Mouse (Mus musculus) limb, embryonic 15.5 days (tissue): ENCODE results near the gene Tmem104. TPM values are rescaled to one million over a fixed set of nuclear protein-coding genes. Genes with fewer than 3 reads are reported as not detected.

ENCODE experiments used
- ATAC-seq: fragments of 200-750 bp; cut with Nextera tagmentation; 2 replicates; pipeline ENCODE4 v1.8.0; 2017; ENCODE audit warnings: low read depth, moderate TSS enrichment; ENCODE audit not compliant: insufficient number of reproducible peaks, low FRiP score, low TSS enrichment
- H3K27ac ChIP-seq: fragments of 300-500 bp; sonication (generic); 2 replicates; pipeline ENCODE4 v1.5.1; 2015; ENCODE audit warnings: moderate library complexity, mild to moderate bottlenecking, inconsistent platforms
- H3K27me3 ChIP-seq: fragments of 300-500 bp; sonication (generic); 2 replicates; pipeline ENCODE4 v1.6.1; 2015; ENCODE audit warnings: inconsistent platforms
- H3K36me3 ChIP-seq: fragments of 300-500 bp; sonication (generic); 2 replicates; pipeline ENCODE4 v1.6.1; 2015; ENCODE audit warnings: inconsistent platforms
- H3K4me1 ChIP-seq: fragments of 300-500 bp; sonication (generic); 2 replicates; pipeline ENCODE4 v1.6.1; 2015; ENCODE audit warnings: inconsistent platforms
- H3K4me2 ChIP-seq: fragments of 300-500 bp; sonication (generic); 2 replicates; pipeline ENCODE4 v1.6.1; 2015; ENCODE audit warnings: mild to moderate bottlenecking, inconsistent platforms
- H3K4me3 ChIP-seq: fragments of 300-500 bp; sonication (generic); 2 replicates; pipeline ENCODE4 v1.5.1; 2015; ENCODE audit warnings: mild to moderate bottlenecking, inconsistent platforms
- H3K9ac ChIP-seq: fragments of 300-500 bp; sonication (generic); 2 replicates; pipeline ENCODE4 v1.6.1; 2015; ENCODE audit warnings: inconsistent platforms
- H3K9me3 ChIP-seq: fragments of 300-500 bp; sonication (generic); 2 replicates; pipeline ENCODE4 v1.6.1; 2016; ENCODE audit warnings: inconsistent platforms
- WGBS: fragments of 180-500 bp; shearing (Covaris S2); methylation state at CpG from one replicate; pipeline ENCODE4 v1.1.7; 2015; 5-methylcytosine and 5-hydroxymethylcytosine counted together
- polyA plus RNA-seq: library from polyadenylated mRNA; unstranded; fragments of >200 nt; fragmentation: Nextera tagmentation; extraction: Ambion mirVana; gene quantifications from 2 replicates; pipeline ENCODE4 v1.2.1, GENCODE M21; 2015

Tmem104 gene
- polyA plus RNA-seq, 1 experiment from 2014 or later: 15.9 TPM

DNA sequence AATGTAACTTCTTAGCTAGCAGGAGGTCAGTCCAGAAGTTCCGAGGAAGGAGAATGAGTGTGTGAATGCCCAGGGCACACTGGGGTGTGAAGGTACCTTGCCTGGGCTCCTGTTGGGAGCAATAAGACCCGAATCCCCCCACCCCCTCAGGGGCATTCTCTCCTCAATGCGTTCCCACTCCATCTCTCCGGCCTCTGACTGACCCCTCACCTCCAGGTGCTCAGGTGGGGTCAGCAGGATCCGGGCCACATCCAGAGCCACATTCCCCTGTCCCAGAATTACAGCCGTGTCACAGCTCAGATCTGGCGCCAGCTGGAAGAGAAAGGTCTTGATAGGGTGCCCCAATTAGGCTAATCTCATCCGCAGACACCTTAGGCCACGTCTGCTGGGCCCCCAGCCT lies 83.8 kb downstream of the Tmem104 start:
- H3K4me2 ChIP-seq: no peak overlapping the region
- ATAC-seq: no peak
- H3K4me3 ChIP-seq: no peak overlapping the region
- H3K9me3 ChIP-seq: no peaks in the 10 kb centered on the region
- no peak overlapping the region for H3K27ac ChIP-seq
- H3K27me3 ChIP-seq: peaks cover 37% of the 10 kb centered on the region
- WGBS: 79% methylated on average over 9 of the region's 9 CpGs
- peaks cover 28% of the 10 kb centered on the region for H3K36me3 ChIP-seq
- no peak overlapping the region for H3K9ac ChIP-seq
- peaks cover 25% of the 10 kb centered on the region for H3K4me1 ChIP-seq

DNA sequence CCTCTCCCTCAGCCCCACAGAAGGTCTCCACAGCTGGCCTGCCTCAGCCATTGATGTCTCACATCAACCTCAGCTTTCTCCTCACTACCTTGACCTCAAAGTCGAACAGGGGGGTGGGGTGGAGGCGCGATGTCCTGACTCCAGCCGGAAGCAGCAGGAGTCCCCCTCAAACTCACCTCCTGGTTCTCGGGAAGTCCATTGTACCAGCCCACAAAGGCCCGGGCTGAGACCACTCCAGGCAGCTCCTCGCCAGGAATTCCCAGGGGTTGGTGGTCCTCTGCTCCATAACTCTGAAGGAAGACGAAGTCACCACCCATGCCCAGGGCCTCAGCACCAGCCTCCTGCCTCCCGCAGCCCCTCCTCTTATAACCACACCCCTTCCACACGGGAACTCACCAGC lies 84.2 kb downstream of the Tmem104 start:
- Histone ChIP-seq H3K36me3 (peaks cover 28% of the 10 kb centered on the region), H3K27me3 (peaks cover 32% of the 10 kb centered on the region), H3K9ac (no peak overlapping the region), H3K27ac (no peak overlapping the region), H3K4me3 (no peak overlapping the region), H3K4me2 (no peak overlapping the region), H3K9me3 (no peaks in the 10 kb centered on the region), H3K4me1 (peaks cover 25% of the 10 kb centered on the region)
- 60% methylated on average over 10 of the region's 10 CpGs for WGBS
- no peak for ATAC-seq

DNA sequence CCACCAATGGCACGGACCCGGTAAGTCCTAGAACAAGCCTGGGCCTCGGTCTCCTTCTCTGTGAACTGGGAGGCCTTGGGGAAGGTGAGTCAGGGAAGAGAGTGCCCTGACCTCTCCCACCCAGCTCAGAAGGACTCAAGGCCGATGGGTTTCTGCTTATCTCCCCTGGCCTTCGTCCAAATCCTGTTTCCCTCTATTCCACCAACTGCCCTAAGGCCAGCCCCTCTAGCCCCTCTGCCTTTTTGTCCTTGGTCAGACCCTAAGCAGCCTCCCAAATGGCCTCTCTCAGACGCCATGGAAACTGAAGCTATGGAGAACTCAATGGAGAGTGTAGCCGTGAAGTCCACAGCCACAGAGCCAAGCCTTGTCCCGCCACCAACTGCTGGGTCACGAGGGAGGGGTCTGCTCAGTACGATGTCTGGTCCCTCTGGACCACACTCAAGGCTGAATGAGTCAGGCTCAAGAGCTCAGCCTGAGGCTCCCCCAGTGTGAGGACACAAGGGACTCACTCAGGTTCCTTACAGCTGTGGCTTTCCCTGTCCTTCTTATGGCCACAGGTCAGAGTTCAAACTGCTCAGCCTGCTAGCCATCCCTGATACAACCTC lies 85.7 kb downstream of the Tmem104 start:
- Histone ChIP-seq H3K9me3 (no peaks in the 10 kb centered on the region), H3K27me3 (peaks cover 17% of the 10 kb centered on the region), H3K27ac (no peak overlapping the region), H3K4me1 (peaks cover 20% of the 10 kb centered on the region), H3K36me3 (peaks cover 26% of the 10 kb centered on the region), H3K4me2 (no peak overlapping the region), H3K9ac (no peak overlapping the region), H3K4me3 (no peak overlapping the region)
- no peak for ATAC-seq
- WGBS: 79% methylated on average over 10 of the region's 10 CpGs

DNA sequence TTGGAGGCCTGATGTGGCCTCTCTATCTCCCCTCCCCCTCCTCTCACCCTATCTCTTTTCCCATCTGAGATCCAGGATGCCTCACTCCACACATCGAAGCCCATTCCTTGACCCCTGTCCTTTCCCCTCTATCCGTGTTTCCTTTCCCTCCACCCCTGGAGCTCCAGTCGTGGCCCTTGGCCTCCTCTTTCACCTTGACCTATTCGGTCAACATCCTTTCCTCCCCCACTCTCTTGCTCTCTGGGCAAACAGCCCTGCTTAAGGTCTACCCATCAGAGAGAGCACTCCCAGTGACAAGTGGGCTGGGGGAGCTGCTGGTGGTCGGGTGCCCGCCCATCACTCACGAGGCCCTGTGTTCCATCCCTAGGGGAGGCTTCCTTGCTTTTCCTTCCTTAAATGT lies 86.4 kb downstream of the Tmem104 start:
- Histone ChIP-seq H3K9ac (no peak overlapping the region), H3K4me2 (no peak overlapping the region), H3K27me3 (peaks cover 10% of the 10 kb centered on the region), H3K4me3 (no peak overlapping the region), H3K36me3 (peaks cover 19% of the 10 kb centered on the region), H3K4me1 (peaks cover 21% of the 10 kb centered on the region), H3K27ac (no peak overlapping the region), H3K9me3 (no peaks in the 10 kb centered on the region)
- no peak for ATAC-seq
- WGBS: 65% methylated on average over 7 of the region's 7 CpGs

DNA sequence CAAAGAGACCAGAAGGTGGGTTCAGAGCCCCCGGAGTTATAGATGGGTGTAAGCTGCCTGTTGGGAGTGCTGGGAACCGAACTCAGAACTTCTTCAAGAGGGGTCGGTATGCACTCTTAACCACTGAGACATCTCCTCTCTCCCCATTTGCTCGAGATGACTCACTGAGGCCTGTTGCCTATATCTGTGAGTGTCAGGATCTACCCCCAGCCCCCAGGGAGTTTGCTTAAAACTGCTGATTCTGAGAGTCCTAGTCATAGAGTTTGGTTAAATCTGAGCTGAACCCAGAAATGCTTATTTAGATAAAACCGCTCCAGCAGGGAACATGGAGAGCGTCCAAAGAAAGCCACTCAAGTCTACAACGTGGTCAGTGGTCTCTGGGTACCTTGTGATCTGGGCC lies 86.9 kb downstream of the Tmem104 start:
- ATAC-seq: no peak
- H3K9ac ChIP-seq: no peak overlapping the region
- no peak overlapping the region for H3K27ac ChIP-seq
- H3K27me3 ChIP-seq: peaks cover 5% of the 10 kb centered on the region
- H3K9me3 ChIP-seq: no peaks in the 10 kb centered on the region
- peaks cover 15% of the 10 kb centered on the region for H3K36me3 ChIP-seq
- peaks cover 21% of the 10 kb centered on the region for H3K4me1 ChIP-seq
- WGBS: 80% methylated on average over 7 of the region's 7 CpGs
- H3K4me3 ChIP-seq: no peak overlapping the region
- H3K4me2 ChIP-seq: no peak overlapping the region

DNA sequence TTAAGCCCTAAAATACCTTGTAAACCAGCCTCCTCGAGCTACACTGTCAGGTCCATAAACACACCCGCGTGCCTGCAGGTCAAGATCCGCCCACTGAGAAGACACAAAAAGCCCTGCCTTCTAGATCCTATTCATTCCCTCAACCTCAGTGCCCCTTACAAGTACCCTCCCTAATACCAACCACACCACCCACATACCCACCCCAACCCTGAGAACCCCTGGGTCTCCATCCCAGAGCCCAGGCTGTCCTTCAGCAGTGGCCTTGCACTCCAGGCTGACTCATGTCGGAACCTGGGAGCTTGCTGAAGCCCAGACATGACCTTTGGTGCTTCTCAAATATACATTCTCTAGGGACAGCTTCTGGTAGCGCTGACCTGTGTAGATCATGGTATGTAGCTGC lies 87.5 kb downstream of the Tmem104 start:
- ATAC-seq: no peak

DNA sequence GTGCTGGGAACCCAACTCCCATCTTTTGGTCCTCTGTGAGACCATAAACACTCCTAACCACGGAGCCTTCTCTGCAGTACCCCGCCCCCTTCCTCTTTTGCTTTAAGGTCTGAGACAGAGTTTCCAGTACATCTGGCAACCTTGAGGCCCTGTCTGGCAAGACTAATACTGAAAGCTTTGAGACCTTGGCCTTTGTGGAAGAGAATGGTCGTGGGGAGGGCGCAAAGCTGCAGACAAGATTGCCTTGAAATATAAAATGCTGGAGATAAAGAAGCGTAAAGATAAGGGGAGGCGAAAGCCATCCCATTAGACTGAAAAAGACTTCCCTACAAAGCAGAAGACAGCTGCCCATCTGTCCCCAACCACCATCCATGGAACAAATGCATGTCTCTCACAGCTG lies 88.2 kb downstream of the Tmem104 start:
- Histone ChIP-seq H3K4me2 (peak overlapping the region; percentile 90), H3K27ac (no peak overlapping the region), H3K27me3 (no peaks in the 10 kb centered on the region), H3K9ac (no peak overlapping the region), H3K36me3 (peaks cover 9% of the 10 kb centered on the region; the same call in 1 of the 2 replicates), H3K4me1 (peaks cover 16% of the 10 kb centered on the region), H3K9me3 (no peaks in the 10 kb centered on the region), H3K4me3 (peak overlapping the region; percentile 72; the same call in 1 of the 2 replicates)
- 78% methylated on average over 6 of the region's 6 CpGs for WGBS
- no peak for ATAC-seq

More for the DNA sequence above, 87.5 kb downstream of the Tmem104 start:
- WGBS: 77% methylated on average over 6 of the region's 6 CpGs
- Histone ChIP-seq H3K4me1 (peaks cover 21% of the 10 kb centered on the region), H3K27me3 (no peaks in the 10 kb centered on the region; the same call in 1 of the 2 replicates), H3K4me2 (no peak overlapping the region), H3K4me3 (no peak overlapping the region), H3K27ac (no peak overlapping the region), H3K9ac (no peak overlapping the region), H3K9me3 (no peaks in the 10 kb centered on the region), H3K36me3 (peaks cover 9% of the 10 kb centered on the region; the same call in 1 of the 2 replicates)

DNA sequence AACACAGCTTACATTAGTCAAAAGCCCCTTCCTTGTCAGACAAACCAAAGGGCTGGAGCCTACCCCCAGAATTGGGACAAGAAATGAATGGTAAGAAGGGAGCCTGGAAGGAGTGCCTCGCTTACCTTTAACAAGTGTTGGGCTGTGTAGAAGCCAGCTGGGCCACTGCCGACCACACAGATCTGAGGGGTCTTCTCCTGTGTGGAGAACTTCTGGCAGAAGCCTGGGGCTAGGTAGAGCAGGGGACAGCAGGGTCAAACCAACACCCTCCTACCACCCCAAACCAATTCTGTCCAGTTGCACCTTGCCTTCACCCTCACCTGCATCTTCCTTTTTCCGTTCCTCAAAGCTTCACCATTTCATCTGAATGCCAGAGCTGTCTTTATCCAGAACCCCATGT lies 88.7 kb downstream of the Tmem104 start:
- WGBS: 63% methylated on average over 3 of the region's 3 CpGs
- Histone ChIP-seq H3K36me3 (peaks cover 7% of the 10 kb centered on the region; the same call in 1 of the 2 replicates), H3K9ac (no peak overlapping the region), H3K9me3 (no peaks in the 10 kb centered on the region), H3K4me1 (peaks cover 16% of the 10 kb centered on the region), H3K27me3 (no peaks in the 10 kb centered on the region), H3K4me3 (peak overlapping the region; percentile 72; the same call in 1 of the 2 replicates), H3K4me2 (peak overlapping the region; percentile 90), H3K27ac (no peak overlapping the region)
- no peak for ATAC-seq

DNA sequence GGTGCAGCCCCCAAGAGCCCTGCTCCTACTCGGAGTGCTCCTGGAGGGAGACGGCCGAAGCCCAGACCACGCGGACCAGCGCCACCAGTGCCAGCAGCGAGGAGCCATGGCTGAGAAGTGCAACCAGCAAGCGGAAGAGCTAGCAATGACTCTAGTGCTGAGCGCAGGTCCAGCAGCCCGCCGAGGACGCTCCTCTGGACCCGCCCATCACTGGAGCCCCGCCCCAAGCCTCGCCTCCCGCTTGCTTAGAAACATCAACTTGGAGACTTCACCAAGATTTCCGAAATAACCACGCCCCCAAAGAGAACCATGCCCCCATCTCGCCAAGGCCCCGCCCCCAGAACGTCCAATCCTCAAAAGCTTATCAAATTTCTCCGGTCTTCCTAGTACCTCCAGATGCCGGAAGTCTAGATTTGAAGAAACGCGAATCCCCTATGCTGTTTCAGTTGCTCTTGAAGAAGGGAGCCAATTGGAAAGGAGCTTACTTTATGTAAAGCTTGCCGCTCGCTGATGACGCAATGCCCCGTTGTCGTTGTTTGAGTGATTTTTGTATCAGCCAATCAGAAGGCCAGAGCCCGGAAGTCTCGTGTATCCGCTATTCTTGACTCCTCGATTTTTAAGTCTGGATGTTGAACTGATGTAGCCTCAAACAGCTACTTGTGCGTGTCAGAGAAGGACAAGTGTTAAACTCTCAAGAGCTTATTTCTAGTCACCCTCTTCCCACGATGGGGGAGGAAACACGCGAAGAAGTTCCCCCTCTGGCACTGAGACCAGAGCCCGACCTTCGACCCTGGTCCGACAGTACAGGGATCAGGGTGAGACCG lies 89.7 kb downstream of the Tmem104 start, which contains the start of gene Fdxr:
TSS of gene Fdxr (minus strand) at position 271 of the 824 bp plus-strand sequence.
- Histone ChIP-seq H3K9ac (peak within 1 kb of the TSS; percentile 84), H3K27me3 (no peaks in the 10 kb centered on the region), H3K4me1 (peaks cover 16% of the 10 kb centered on the region), H3K4me3 (peak within 1 kb of the TSS; percentile 72), H3K9me3 (no peaks in the 10 kb centered on the region), H3K27ac (peak within 1 kb of the TSS; percentile 89), H3K4me2 (peak within 1 kb of the TSS; percentile 90), H3K36me3 (no peaks in the 10 kb centered on the region)
- ATAC-seq: peak; percentile 96
- under 1% methylated on average over 42 of the region's 42 CpGs for WGBS

DNA sequence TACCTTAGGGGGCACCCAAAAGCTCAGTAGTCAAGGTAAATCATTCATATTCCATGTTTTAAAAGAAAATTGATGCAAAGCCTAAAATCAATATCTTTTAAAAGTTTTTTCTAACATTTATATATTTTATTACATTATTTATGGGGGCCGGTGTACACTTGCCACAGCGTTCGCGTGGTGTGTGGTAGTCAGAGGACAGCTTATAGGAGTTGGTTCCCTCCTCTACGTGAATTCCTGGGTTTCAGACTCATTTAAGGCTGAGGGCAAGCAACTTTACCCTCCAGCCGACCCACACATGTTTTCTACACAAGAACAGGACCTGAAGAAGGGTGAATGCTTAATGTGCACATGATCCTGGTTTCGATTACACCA lies 90.3 kb downstream of the Tmem104 start:
- H3K9me3 ChIP-seq: no peaks in the 10 kb centered on the region
- 12% methylated on average over 7 of the region's 7 CpGs for WGBS
- peak overlapping the region; percentile 67 for H3K4me2 ChIP-seq
- H3K9ac ChIP-seq: peak overlapping the region; percentile 47
- no peaks in the 10 kb centered on the region for H3K27me3 ChIP-seq
- peak overlapping the region; percentile 72 for H3K4me3 ChIP-seq
- ATAC-seq: no peak
- H3K36me3 ChIP-seq: no peaks in the 10 kb centered on the region
- H3K4me1 ChIP-seq: peaks cover 16% of the 10 kb centered on the region
- H3K27ac ChIP-seq: peak overlapping the region; percentile 89

DNA sequence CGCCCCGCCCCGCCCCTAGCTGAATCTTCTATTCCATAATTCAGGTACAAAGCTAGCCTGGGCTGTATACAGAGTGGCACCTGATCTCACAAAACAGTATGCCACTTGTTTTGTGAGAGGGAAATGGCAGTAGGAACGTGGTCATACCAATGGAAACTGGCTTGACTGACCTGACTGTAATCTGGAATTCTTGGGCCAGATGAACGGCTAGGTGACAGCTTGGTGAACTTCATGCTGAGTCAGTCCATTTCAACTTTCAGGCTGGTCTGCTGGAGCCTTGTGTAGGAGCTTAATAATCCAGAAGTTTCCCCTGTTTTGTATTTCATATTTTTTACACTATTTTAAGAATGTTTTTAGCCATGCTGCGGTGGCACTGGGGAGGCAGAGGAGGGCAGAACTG lies 90.9 kb downstream of the Tmem104 start:
- Histone ChIP-seq H3K36me3 (no peaks in the 10 kb centered on the region), H3K4me1 (peaks cover 16% of the 10 kb centered on the region), H3K4me2 (no peak overlapping the region), H3K4me3 (no peak overlapping the region), H3K9ac (no peak overlapping the region), H3K27me3 (no peaks in the 10 kb centered on the region), H3K9me3 (no peaks in the 10 kb centered on the region), H3K27ac (no peak overlapping the region)
- no peak for ATAC-seq
- 70% methylated on average over 6 of the region's 6 CpGs for WGBS

DNA sequence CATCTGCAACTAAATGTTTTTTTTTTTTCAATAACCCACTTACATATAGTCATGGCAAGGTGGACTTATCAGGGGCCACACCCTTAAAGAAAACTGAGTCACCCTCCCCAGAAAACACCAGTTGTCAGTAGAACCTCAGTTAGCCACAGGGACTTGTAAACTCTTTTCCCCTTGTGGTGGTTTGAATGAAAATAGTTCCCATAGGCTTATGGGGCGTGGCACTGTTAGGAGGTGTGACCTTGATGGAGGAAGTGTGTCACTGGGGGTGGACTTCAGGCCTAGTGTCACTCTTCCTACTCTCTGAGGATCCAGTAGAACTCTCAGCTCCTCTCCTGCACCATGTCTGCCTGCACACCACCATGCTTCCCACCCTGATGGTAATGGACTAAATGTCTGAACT lies 92.4 kb downstream of the Tmem104 start:
- Histone ChIP-seq H3K27ac (no peak overlapping the region), H3K4me3 (no peak overlapping the region), H3K9me3 (no peaks in the 10 kb centered on the region), H3K4me2 (no peak overlapping the region), H3K36me3 (no peaks in the 10 kb centered on the region), H3K9ac (no peak overlapping the region), H3K4me1 (peaks cover 16% of the 10 kb centered on the region), H3K27me3 (no peaks in the 10 kb centered on the region)
- no peak for ATAC-seq
- 46% methylated on average over 1 of the region's 1 CpGs for WGBS
